Mouse (Mus musculus) kidney, adult 9 months (tissue): ENCODE measurements around the gene Cul4a.

Source experiments
- DNase-seq: peaks from one replicate; pipeline ENCODE4 v3.0.0; 2022

The Cul4a gene

DNA sequence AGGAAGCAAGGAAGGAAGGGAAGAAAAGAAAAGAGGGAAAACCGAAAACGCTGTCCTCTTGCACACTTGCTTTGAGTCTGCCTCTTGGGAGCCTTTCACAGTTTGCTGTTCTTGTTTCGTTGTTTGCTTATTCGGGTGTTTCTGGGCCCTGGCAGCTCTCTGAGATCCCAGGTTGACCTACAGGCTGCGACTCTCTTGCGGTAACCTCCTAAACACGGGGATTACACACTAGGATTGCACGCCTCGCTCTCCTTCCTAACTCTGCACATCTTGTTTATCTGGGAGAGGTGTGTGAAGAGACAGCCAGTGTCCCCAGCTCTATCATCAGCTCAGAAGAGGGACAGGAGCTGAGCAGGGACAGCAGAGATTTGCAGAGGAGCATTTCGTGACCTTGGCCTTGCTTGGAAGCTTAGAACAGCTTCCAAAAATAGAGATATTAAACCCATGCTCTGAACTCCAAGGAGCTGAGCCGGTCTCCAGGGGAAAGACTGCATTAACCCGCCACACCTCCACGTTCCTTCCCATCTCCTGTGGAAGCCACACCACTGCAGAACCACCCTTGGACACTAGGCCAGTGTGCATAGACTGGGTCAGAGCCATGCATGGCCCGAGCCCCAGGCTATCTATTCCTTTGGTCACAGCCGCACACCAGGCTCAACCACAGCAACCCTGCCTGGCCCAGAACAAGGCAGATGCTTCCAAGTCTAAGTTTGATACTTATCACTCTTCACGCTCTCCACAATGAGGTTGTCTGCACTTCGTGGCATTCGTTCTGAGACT lies 75.7 kb downstream of the Cul4a start:
- DNase-seq = no peak

DNA sequence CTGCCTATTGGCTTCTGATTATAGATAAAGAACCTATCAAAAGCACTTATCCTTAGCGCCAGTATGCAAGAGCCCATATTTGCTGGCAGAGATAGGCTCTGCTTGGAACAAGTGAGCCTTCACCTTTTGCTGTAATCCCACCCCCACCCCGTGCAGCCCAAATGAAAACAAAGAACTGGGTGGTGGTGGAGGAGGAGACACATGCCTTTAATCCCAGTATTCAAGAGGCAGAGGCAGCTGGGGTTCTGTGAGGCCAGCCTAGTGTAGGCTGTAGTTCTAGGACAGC lies 76.2 kb downstream of the Cul4a start:
- no peak for DNase-seq

DNA sequence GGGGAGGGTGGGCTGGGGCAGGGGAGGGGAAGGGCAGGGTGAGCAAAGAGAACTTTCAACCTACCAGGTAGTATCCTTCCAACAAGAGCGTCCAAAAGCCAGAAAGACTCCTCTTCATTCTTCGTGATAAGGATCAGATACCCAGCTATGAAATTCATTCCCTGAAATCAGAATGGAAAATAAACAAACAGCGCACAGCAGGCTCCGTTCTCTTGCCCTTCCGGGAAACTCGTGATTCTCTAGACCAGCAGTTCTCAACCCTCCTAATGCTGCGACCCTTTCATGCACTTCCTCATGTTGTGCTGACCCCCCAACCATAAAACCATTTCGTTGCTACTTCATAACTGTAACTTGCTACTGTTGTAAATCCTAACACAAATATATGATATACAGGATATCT lies 81.4 kb downstream of the Cul4a start:
- DNase-seq = no peak

DNA sequence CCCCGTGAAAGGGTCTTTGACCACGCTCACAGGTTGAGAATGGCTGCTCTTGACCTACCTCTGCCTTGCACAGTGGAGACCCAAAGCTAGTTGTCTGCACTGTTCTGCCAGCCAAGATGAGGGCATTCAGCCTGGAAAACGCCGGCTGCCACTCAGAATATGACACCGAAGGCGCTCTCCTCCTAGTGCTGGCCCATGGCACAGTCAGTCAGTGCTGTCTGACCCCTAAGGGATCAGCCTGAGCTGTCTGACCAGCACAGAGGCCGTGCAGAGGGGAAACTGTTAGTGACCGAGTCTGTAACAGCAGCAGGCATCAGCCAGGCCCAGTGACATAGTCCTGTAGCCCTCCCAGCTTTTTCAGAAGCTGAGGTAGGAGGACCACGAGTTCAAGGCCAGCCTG lies 81.8 kb downstream of the Cul4a start:
- DNase-seq = no peak

DNA sequence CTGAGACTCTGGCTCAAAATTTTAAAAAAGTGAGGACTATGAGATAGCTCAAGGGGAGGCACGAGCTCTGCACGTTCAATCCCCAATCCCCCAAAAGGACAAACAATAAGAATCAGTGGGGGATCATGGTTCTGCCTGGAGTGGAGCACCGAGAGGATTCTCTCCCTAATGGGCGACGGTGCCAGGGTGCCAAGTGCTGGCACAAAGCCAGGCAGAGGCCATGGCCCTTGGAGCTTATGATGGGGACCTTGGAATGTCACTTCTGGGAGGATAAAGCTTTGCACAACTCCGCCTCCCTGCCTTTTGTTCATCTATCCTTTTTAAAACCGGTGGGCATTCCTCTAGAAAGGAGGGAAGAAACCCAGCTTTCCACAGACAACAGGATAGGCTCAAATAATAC lies 82.2 kb downstream of the Cul4a start:
- DNase-seq = no peak

DNA sequence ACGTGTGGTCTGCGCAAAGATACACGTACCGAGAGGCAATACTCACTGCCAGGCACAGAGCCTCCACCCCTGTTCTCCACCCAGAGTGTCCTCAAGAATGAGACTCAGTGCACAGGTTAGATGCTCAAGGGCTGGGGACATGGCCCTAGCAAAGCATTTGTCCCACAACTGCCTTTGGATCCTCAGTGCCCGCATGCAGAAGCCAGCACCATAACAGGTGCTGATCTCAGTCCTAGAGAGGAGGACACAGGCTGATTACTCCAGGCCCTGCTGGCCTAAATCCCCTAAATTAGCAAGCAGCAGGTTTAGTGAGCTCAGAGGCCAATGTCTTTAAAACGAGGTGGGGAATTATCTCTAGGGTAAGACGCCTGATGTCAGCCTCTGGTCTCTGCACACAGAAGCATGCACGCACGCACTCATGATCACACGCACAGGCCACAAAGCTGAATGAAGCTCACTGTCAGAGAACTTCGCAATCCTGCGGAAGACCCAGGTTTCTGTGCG lies 82.7 kb downstream of the Cul4a start:
- DNase-seq = no peak

DNA sequence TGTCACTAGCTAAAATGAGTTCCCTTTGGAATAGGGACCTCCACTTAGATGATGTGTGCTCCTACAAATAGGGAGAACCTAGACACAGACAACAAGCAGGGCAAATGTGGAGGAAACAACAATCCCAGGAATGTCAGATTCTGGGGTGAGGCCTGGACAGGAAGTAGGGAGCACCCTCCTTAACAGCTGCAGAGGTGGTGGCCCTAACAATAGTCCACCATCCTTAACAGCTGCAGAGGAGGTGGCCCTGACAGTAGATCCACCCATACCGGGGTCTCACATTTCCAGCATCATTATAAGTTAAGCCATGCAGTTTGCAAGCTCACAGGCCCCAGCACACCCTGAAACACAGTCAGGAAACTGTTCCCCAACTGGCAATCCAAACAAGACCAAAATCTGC lies 83.4 kb downstream of the Cul4a start:
- DNase-seq = no peak

DNA sequence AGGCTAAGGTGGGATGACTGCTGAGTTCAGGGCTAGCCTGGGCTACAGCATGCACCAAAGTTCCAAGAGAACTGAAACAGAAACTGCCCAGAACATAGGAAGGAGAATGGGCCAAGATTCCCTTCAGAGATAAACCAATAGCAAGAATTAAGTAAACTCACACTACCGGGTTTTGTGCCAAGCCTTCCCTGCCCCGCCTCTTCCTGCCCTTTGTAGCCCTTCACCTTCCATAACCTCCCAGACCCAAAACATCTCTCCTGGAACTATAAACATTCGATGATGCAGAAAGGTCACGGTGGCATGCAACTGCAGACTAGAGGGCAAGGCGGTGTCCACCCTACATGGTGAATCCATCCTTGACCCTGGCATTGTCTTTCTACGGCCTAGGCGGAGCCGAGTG lies 84.8 kb downstream of the Cul4a start:
- no peak for DNase-seq

DNA sequence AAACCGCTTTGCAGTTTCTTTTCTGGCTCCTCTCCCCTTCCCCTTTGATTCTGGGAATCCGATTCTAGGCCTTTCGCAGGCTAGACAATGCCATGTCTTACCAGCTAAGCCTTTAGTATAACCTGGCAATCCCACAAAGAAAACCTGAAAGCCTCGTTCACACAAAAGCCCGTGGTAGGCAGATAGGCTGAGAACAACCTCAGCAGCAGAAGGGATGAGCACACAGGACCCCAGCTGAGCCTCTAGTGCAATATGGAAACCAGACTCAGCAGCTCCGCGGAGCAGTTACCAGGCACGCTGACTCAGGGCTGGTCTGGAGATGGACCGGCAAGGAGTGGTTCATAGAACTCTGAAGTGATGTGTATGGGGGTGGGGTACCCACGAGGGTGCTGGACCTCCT lies 89.4 kb downstream of the Cul4a start:
- DNase-seq = no peak

DNA sequence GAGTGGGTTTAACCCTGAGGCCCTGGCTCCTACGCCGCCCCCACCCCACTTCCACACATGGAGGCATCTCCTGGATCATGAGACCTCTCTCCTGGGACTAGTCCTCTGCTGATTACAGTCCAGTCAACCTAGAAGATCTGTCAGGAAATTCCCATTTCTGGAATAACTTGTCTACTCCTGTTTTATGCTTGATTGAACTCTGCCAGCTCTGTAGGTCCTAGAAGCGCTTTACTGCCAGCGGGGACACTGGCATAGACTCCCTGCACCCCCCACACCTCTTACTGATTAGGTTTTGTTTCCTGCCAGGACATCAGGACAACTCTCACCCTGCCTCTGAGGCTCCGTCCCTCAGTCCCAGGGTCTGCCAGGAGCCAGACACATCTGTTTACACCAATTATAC lies 92.1 kb downstream of the Cul4a start:
- DNase-seq = peak; percentile 67
